Mouse (Mus musculus): ENCODE data around the gene Reep3. TPM values are rescaled to one million over a fixed set of nuclear protein-coding genes. Genes with fewer than 3 reads are reported as not detected.

The Reep3 gene
- polyA plus RNA-seq, 1 experiment from 2014 or later: 34.5 TPM

- no peak overlapping the region for H3K4me3 ChIP-seq (replicated peaks)
- no peaks in the 10 kb centered on the region for H3K27me3 ChIP-seq (replicated peaks)
- peaks cover 74% of the 10 kb centered on the region for H3K4me1 ChIP-seq
- 0 out of 2 replicates have a peak overlapping the region, but pooled peaks have one; percentile 9 for H3K27ac ChIP-seq (replicated peaks)
- WGBS: 30% methylated on average over 9 of the region's 9 CpGs
- H3K9ac ChIP-seq (replicated peaks): no peak overlapping the region
- no peaks in the 10 kb centered on the region for H3K9me3 ChIP-seq (replicated peaks)
- H3K4me2 ChIP-seq: no peak overlapping the region
- no peaks in the 10 kb centered on the region for H3K36me3 ChIP-seq
- no peak for ATAC-seq (ENCODE audit: low FRiP score)
Observed at GRCm38 (mm10) chr10:67108096-67108495, 11.4 kb upstream of the Reep3 start.

GRCm38 (mm10) chr10:67107017-67107761, 10.4 kb upstream of the Reep3 start:
- Histone ChIP-seq H3K9me3 (replicated peaks) (no peaks in the 10 kb centered on the region), H3K36me3 (no peaks in the 10 kb centered on the region), H3K4me3 (replicated peaks) (no peak overlapping the region), H3K4me2 (no peak overlapping the region), H3K4me1 (peaks cover 83% of the 10 kb centered on the region), H3K9ac (replicated peaks) (no peak overlapping the region), H3K27ac (replicated peaks) (no peak overlapping the region), H3K27me3 (replicated peaks) (no peaks in the 10 kb centered on the region)
- no peak for ATAC-seq (ENCODE audit: low FRiP score)
- WGBS: 55% methylated on average over 9 of the region's 9 CpGs

- no peak for ATAC-seq (ENCODE audit: low FRiP score)
- Histone ChIP-seq H3K4me2 (no peak overlapping the region), H3K27ac (replicated peaks) (no peak overlapping the region), H3K9me3 (replicated peaks) (no peaks in the 10 kb centered on the region), H3K9ac (replicated peaks) (no peak overlapping the region), H3K4me1 (peaks cover 80% of the 10 kb centered on the region), H3K4me3 (replicated peaks) (no peak overlapping the region), H3K27me3 (replicated peaks) (no peaks in the 10 kb centered on the region), H3K36me3 (no peaks in the 10 kb centered on the region)
- WGBS: 41% methylated on average over 6 of the region's 6 CpGs
Observed at GRCm38 (mm10) chr10:67106400-67106799, 9.7 kb upstream of the Reep3 start.

- Histone ChIP-seq H3K4me1 (peaks cover 79% of the 10 kb centered on the region), H3K4me2 (no peak overlapping the region), H3K9me3 (replicated peaks) (no peaks in the 10 kb centered on the region), H3K36me3 (no peaks in the 10 kb centered on the region), H3K4me3 (replicated peaks) (no peak overlapping the region), H3K27ac (replicated peaks) (no peak overlapping the region), H3K27me3 (replicated peaks) (no peaks in the 10 kb centered on the region), H3K9ac (replicated peaks) (no peak overlapping the region)
- 59% methylated on average over 19 of the region's 19 CpGs for WGBS
- no peak; the same call in 1 of the 2 replicates for ATAC-seq (ENCODE audit: low FRiP score)
Observed at GRCm38 (mm10) chr10:67105331-67106217, 8.8 kb upstream of the Reep3 start.

- Histone ChIP-seq H3K27ac (replicated peaks) (0 out of 2 replicates have a peak overlapping the region, but pooled peaks have one; percentile 2), H3K9ac (replicated peaks) (no peak overlapping the region), H3K36me3 (no peaks in the 10 kb centered on the region), H3K27me3 (replicated peaks) (no peaks in the 10 kb centered on the region), H3K4me1 (peaks cover 86% of the 10 kb centered on the region), H3K4me2 (no peak overlapping the region), H3K9me3 (replicated peaks) (no peaks in the 10 kb centered on the region), H3K4me3 (replicated peaks) (no peak overlapping the region)
- no peak for ATAC-seq (ENCODE audit: low FRiP score)
- WGBS: 15% methylated on average over 9 of the region's 9 CpGs
Observed at GRCm38 (mm10) chr10:67104543-67104942, 7.8 kb upstream of the Reep3 start.

- H3K4me1 ChIP-seq: peaks cover 78% of the 10 kb centered on the region
- H3K4me2 ChIP-seq: 0 out of 2 replicates have a peak overlapping the region, but pooled peaks have one; percentile 6
- H3K27me3 ChIP-seq (replicated peaks): no peaks in the 10 kb centered on the region
- no peak overlapping the region for H3K4me3 ChIP-seq (replicated peaks)
- ATAC-seq (ENCODE audit: low FRiP score): no peak
- no peak overlapping the region for H3K27ac ChIP-seq (replicated peaks)
- H3K9ac ChIP-seq (replicated peaks): no peak overlapping the region
- no peaks in the 10 kb centered on the region for H3K9me3 ChIP-seq (replicated peaks)
- 52% methylated on average over 9 of the region's 9 CpGs for WGBS
- H3K36me3 ChIP-seq: no peaks in the 10 kb centered on the region
Observed at GRCm38 (mm10) chr10:67100831-67101251, 4.1 kb upstream of the Reep3 start.

GRCm38 (mm10) chr10:67100011-67100661, 3.4 kb upstream of the Reep3 start:
- Histone ChIP-seq H3K27ac (replicated peaks) (no peak overlapping the region), H3K9ac (replicated peaks) (no peak overlapping the region), H3K27me3 (replicated peaks) (no peaks in the 10 kb centered on the region), H3K36me3 (no peaks in the 10 kb centered on the region), H3K4me3 (replicated peaks) (no peak overlapping the region), H3K4me2 (peak overlapping the region; percentile 80; the same call in 1 of the 2 replicates), H3K9me3 (replicated peaks) (no peaks in the 10 kb centered on the region), H3K4me1 (peaks cover 77% of the 10 kb centered on the region)
- no peak for ATAC-seq (ENCODE audit: low FRiP score)
- WGBS: 21% methylated on average over 7 of the region's 7 CpGs

- no peak for ATAC-seq (ENCODE audit: low FRiP score)
- H3K27ac ChIP-seq (replicated peaks): peak overlapping the region; percentile 23; the same call in 1 of the 2 replicates
- no peaks in the 10 kb centered on the region for H3K9me3 ChIP-seq (replicated peaks)
- no peaks in the 10 kb centered on the region for H3K36me3 ChIP-seq
- 33% methylated on average over 13 of the region's 13 CpGs for WGBS
- H3K27me3 ChIP-seq (replicated peaks): no peaks in the 10 kb centered on the region
- H3K4me2 ChIP-seq: peak overlapping the region; percentile 80
- peak overlapping the region; percentile 82 for H3K4me3 ChIP-seq (replicated peaks)
- peaks cover 74% of the 10 kb centered on the region for H3K4me1 ChIP-seq
- peak overlapping the region; percentile 9; the same call in 1 of the 2 replicates for H3K9ac ChIP-seq (replicated peaks)
Observed at GRCm38 (mm10) chr10:67099183-67099929, 2.6 kb upstream of the Reep3 start.

- Histone ChIP-seq H3K4me3 (replicated peaks) (peak overlapping the region; percentile 82), H3K27me3 (replicated peaks) (no peaks in the 10 kb centered on the region), H3K4me2 (peak overlapping the region; percentile 80), H3K36me3 (no peaks in the 10 kb centered on the region), H3K27ac (replicated peaks) (peak overlapping the region; percentile 72), H3K9me3 (replicated peaks) (no peaks in the 10 kb centered on the region), H3K9ac (replicated peaks) (peak overlapping the region; percentile 96), H3K4me1 (peaks cover 66% of the 10 kb centered on the region)
- WGBS: 5% methylated on average over 7 of the region's 7 CpGs
- ATAC-seq (ENCODE audit: low FRiP score): no peak
Observed at GRCm38 (mm10) chr10:67098408-67099050, 1.8 kb upstream of the Reep3 start.

- WGBS: 0% methylated on average over 15 of the region's 15 CpGs
- peak overlapping the region; percentile 82 for H3K4me3 ChIP-seq (replicated peaks)
- no peaks in the 10 kb centered on the region for H3K36me3 ChIP-seq
- no peaks in the 10 kb centered on the region for H3K27me3 ChIP-seq (replicated peaks)
- peaks cover 56% of the 10 kb centered on the region for H3K4me1 ChIP-seq
- H3K9ac ChIP-seq (replicated peaks): peak overlapping the region; percentile 96
- H3K27ac ChIP-seq (replicated peaks): peak overlapping the region; percentile 100
- ATAC-seq (ENCODE audit: low FRiP score): no peak
- H3K4me2 ChIP-seq: peak overlapping the region; percentile 80
- H3K9me3 ChIP-seq (replicated peaks): no peaks in the 10 kb centered on the region
Observed at GRCm38 (mm10) chr10:67097437-67098150, 849 bp upstream of the Reep3 start.
